Mouse (Mus musculus) B cell, adult 2 months (primary cell): ENCODE results near the gene Tfap4.
A peak's percentile ranks its signal among the peaks of the same experiment; 100 is the strongest.
"Not testable (repeated sequence)": the region's sequence is repeated elsewhere in the genome, so short reads cannot be mapped to it uniquely, and the experiment has no call there.

Source experiments
- DNase-seq, 2 experiments: peaks; one replicate each; pipeline ENCODE4 v3.0.0; 2022

The Tfap4 gene

GRCm38 (mm10) chr16:4592909-4593875, 33.5 kb upstream of the Tfap4 start:
- DNase-seq: peak; percentile 53 to 57

GRCm38 (mm10) chr16:4590236-4590635, 30.6 kb upstream of the Tfap4 start:
- DNase-seq: no peak

GRCm38 (mm10) chr16:4587516-4588210, 28.0 kb upstream of the Tfap4 start:
- DNase-seq: no peak

GRCm38 (mm10) chr16:4586531-4587123, 27.0 kb upstream of the Tfap4 start:
- peak; percentile 97 for DNase-seq

- no peak for DNase-seq
These were observed 26.2 kb upstream of the Tfap4 start for GRCm38 (mm10) chr16:4585642-4586530.

GRCm38 (mm10) chr16:4584438-4584837, 24.8 kb upstream of the Tfap4 start:
- no peak for DNase-seq

- peak; percentile 29 to 31 for DNase-seq
These were observed 24.2 kb upstream of the Tfap4 start for GRCm38 (mm10) chr16:4583807-4584206.

- DNase-seq: not testable (repeated sequence)
These were observed 21.5 kb upstream of the Tfap4 start for GRCm38 (mm10) chr16:4581179-4581578.

- DNase-seq: no peak
These were observed 19.0 kb upstream of the Tfap4 start for GRCm38 (mm10) chr16:4578630-4579029.

GRCm38 (mm10) chr16:4576873-4577272, 17.2 kb upstream of the Tfap4 start:
- DNase-seq: no peak

GRCm38 (mm10) chr16:4576038-4576437, 16.4 kb upstream of the Tfap4 start:
- DNase-seq: no peak

GRCm38 (mm10) chr16:4570737-4571136, 11.1 kb upstream of the Tfap4 start:
- no peak for DNase-seq

- DNase-seq: peak; percentile 85 to 89
These were observed 8.3 kb upstream of the Tfap4 start for GRCm38 (mm10) chr16:4567912-4568311.

GRCm38 (mm10) chr16:4560145-4560952, 695 bp upstream of the Tfap4 start:
- DNase-seq: peak; percentile 76

GRCm38 (mm10) chr16:4558980-4559631, 548 bp downstream of the Tfap4 start:
- DNase-seq: peak in 1 of 2 experiments; percentile 62

GRCm38 (mm10) chr16:4558384-4558979, 1.2 kb downstream of the Tfap4 start:
- peak; percentile 90 to 91 for DNase-seq

GRCm38 (mm10) chr16:4557949-4558348, 1.7 kb downstream of the Tfap4 start:
- DNase-seq: peak; percentile 75

- no peak for DNase-seq
These were observed 2.6 kb downstream of the Tfap4 start for GRCm38 (mm10) chr16:4557085-4557484.

- DNase-seq: no peak
These were observed 4.1 kb downstream of the Tfap4 start for GRCm38 (mm10) chr16:4555555-4555954.

- DNase-seq: no peak
These were observed 6.7 kb downstream of the Tfap4 start for GRCm38 (mm10) chr16:4552829-4553550.
